Mouse (Mus musculus): Measurements from ENCODE around the gene Zfp523. TPM values are rescaled to one million over a fixed set of nuclear protein-coding genes. Genes with fewer than 3 reads are reported as not detected.
A peak's percentile ranks its signal among the peaks of the same experiment; 100 is the strongest.

Zfp523 gene
- total and polyA plus RNA-seq, 2 experiments from 2014 or later = 41.1 to 57.7 TPM

- no peaks in the 10 kb centered on the region for H3K27me3 ChIP-seq (ENCODE audit: insufficient read depth, low read length)
- peak; percentile 21 for ATAC-seq
- DNase-seq = peak; percentile 46
- WGBS = 2% methylated on average over 9 of the region's 9 CpGs
- H3K4me1 ChIP-seq (ENCODE audit: insufficient read depth) = peaks cover 14% of the 10 kb centered on the region; the same call in 1 of the 2 replicates
- H3K9me3 ChIP-seq (ENCODE audit: low read length) = no peaks in the 10 kb centered on the region
- TF ChIP-seq CTCF (IDR thresholded peaks at IDR 0.05; ENCODE audit: low read depth) = no peak; the same call in 1 of the 2 replicates
- no peaks in the 10 kb centered on the region for H3K36me3 ChIP-seq (ENCODE audit: insufficient read depth)
- H3K4me3 ChIP-seq (ENCODE audit: low read depth, low read length) = peak overlapping the region; percentile 28
- H3K4me2 ChIP-seq (ENCODE audit: low read depth) = peak overlapping the region; percentile 83
- no peak overlapping the region for H3K27ac ChIP-seq (ENCODE audit: low read depth, low read length)
- H3K9ac ChIP-seq = 0 out of 2 replicates have a peak overlapping the region, but pooled peaks have one; percentile 3
Measured at GRCm38 (mm10) chr17:28143751-28144150, 33.2 kb upstream of the Zfp523 start.

- no peak overlapping the region for H3K27ac ChIP-seq (ENCODE audit: low read depth, low read length)
- 20% methylated on average over 6 of the region's 6 CpGs for WGBS
- ATAC-seq (no peak), DNase-seq (no peak)
- no peak overlapping the region for H3K4me3 ChIP-seq (ENCODE audit: low read depth, low read length)
- no peaks in the 10 kb centered on the region for H3K27me3 ChIP-seq (ENCODE audit: insufficient read depth, low read length)
- 0 out of 2 replicates have a peak overlapping the region, but pooled peaks have one; percentile 3 for H3K9ac ChIP-seq
- peaks cover 14% of the 10 kb centered on the region; the same call in 1 of the 2 replicates for H3K4me1 ChIP-seq (ENCODE audit: insufficient read depth)
- no peaks in the 10 kb centered on the region for H3K36me3 ChIP-seq (ENCODE audit: insufficient read depth)
- H3K4me2 ChIP-seq (ENCODE audit: low read depth) = peak overlapping the region; percentile 83
- H3K9me3 ChIP-seq (ENCODE audit: low read length) = no peaks in the 10 kb centered on the region
- no peak for TF ChIP-seq CTCF (IDR thresholded peaks at IDR 0.05; ENCODE audit: low read depth)
Measured at GRCm38 (mm10) chr17:28144241-28144640, 32.7 kb upstream of the Zfp523 start.

- TF ChIP-seq CTCF (IDR thresholded peaks at IDR 0.05; ENCODE audit: low read depth) = no peak
- Histone ChIP-seq H3K4me1 (ENCODE audit: insufficient read depth) (0 out of 2 replicates have a peak, but pooled peaks cover 10% of the 10 kb centered on the region), H3K27ac (ENCODE audit: low read depth, low read length) (no peak overlapping the region), H3K27me3 (ENCODE audit: insufficient read depth, low read length) (no peaks in the 10 kb centered on the region), H3K9me3 (ENCODE audit: low read length) (no peaks in the 10 kb centered on the region), H3K4me3 (ENCODE audit: low read depth, low read length) (no peak overlapping the region), H3K36me3 (ENCODE audit: insufficient read depth) (no peaks in the 10 kb centered on the region), H3K9ac (no peak overlapping the region), H3K4me2 (ENCODE audit: low read depth) (no peak overlapping the region)
- 76% methylated on average over 3 of the region's 3 CpGs for WGBS
- DNase-seq (no peak), ATAC-seq (no peak)
Measured at GRCm38 (mm10) chr17:28148288-28148687, 28.6 kb upstream of the Zfp523 start.

GRCm38 (mm10) chr17:28149734-28150133 lies 27.2 kb upstream of the Zfp523 start:
- no peaks in the 10 kb centered on the region for H3K27me3 ChIP-seq (ENCODE audit: insufficient read depth, low read length)
- no peak for DNase-seq
- H3K4me2 ChIP-seq (ENCODE audit: low read depth) = no peak overlapping the region
- no peaks in the 10 kb centered on the region for H3K9me3 ChIP-seq (ENCODE audit: low read length)
- TF ChIP-seq CTCF (IDR thresholded peaks at IDR 0.05; ENCODE audit: low read depth) = no peak
- no peak overlapping the region for H3K9ac ChIP-seq
- WGBS = 59% methylated on average over 8 of the region's 8 CpGs
- ATAC-seq = no peak; the same call in 1 of the 2 replicates
- no peak overlapping the region for H3K27ac ChIP-seq (ENCODE audit: low read depth, low read length)
- no peak overlapping the region for H3K4me3 ChIP-seq (ENCODE audit: low read depth, low read length)
- no peaks in the 10 kb centered on the region for H3K4me1 ChIP-seq (ENCODE audit: insufficient read depth)
- H3K36me3 ChIP-seq (ENCODE audit: insufficient read depth) = no peaks in the 10 kb centered on the region; the same call in 1 of the 2 replicates

- H3K9ac ChIP-seq = no peak overlapping the region
- ATAC-seq = no peak
- peaks cover 7% of the 10 kb centered on the region; the same call in 1 of the 2 replicates for H3K36me3 ChIP-seq (ENCODE audit: insufficient read depth)
- TF ChIP-seq CTCF (IDR thresholded peaks at IDR 0.05; ENCODE audit: low read depth) = no peak
- no peak overlapping the region for H3K4me3 ChIP-seq (ENCODE audit: low read depth, low read length)
- H3K4me2 ChIP-seq (ENCODE audit: low read depth) = no peak overlapping the region
- H3K4me1 ChIP-seq (ENCODE audit: insufficient read depth) = no peaks in the 10 kb centered on the region
- H3K27me3 ChIP-seq (ENCODE audit: insufficient read depth, low read length) = no peaks in the 10 kb centered on the region
- H3K9me3 ChIP-seq (ENCODE audit: low read length) = no peaks in the 10 kb centered on the region
- no peak overlapping the region for H3K27ac ChIP-seq (ENCODE audit: low read depth, low read length)
- 67% methylated on average over 12 of the region's 12 CpGs for WGBS
- DNase-seq = no peak
Measured at GRCm38 (mm10) chr17:28150456-28150855, 26.5 kb upstream of the Zfp523 start.

GRCm38 (mm10) chr17:28153095-28153494 lies 23.8 kb upstream of the Zfp523 start:
- Histone ChIP-seq H3K9ac (no peak overlapping the region), H3K4me2 (ENCODE audit: low read depth) (no peak overlapping the region), H3K4me1 (ENCODE audit: insufficient read depth) (no peaks in the 10 kb centered on the region), H3K27me3 (ENCODE audit: insufficient read depth, low read length) (no peaks in the 10 kb centered on the region), H3K4me3 (ENCODE audit: low read depth, low read length) (no peak overlapping the region), H3K27ac (ENCODE audit: low read depth, low read length) (no peak overlapping the region), H3K36me3 (ENCODE audit: insufficient read depth) (peaks cover 11% of the 10 kb centered on the region), H3K9me3 (ENCODE audit: low read length) (no peaks in the 10 kb centered on the region)
- no peak for ATAC-seq
- 86% methylated on average over 6 of the region's 6 CpGs for WGBS
- no peak for TF ChIP-seq CTCF (IDR thresholded peaks at IDR 0.05; ENCODE audit: low read depth)
- no peak for DNase-seq

- no peak overlapping the region for H3K27ac ChIP-seq (ENCODE audit: low read depth, low read length)
- H3K4me2 ChIP-seq (ENCODE audit: low read depth) = no peak overlapping the region
- WGBS = 88% methylated on average over 8 of the region's 8 CpGs
- no peak overlapping the region for H3K9ac ChIP-seq
- H3K9me3 ChIP-seq (ENCODE audit: low read length) = no peaks in the 10 kb centered on the region
- no peak overlapping the region for H3K4me3 ChIP-seq (ENCODE audit: low read depth, low read length)
- peaks cover 11% of the 10 kb centered on the region for H3K36me3 ChIP-seq (ENCODE audit: insufficient read depth)
- H3K27me3 ChIP-seq (ENCODE audit: insufficient read depth, low read length) = no peaks in the 10 kb centered on the region
- DNase-seq (no peak), ATAC-seq (no peak)
- H3K4me1 ChIP-seq (ENCODE audit: insufficient read depth) = no peaks in the 10 kb centered on the region
- TF ChIP-seq CTCF (IDR thresholded peaks at IDR 0.05; ENCODE audit: low read depth) = no peak
Measured at GRCm38 (mm10) chr17:28154970-28155369, 22.0 kb upstream of the Zfp523 start.

All from forebrain, postnatal 0 days (tissue).